Mouse (Mus musculus) A20 (cell line): ENCODE measurements around the gene Vti1a.
A peak's percentile ranks its signal among the peaks of the same experiment; 100 is the strongest.

Experiments used
- DNase-seq: peaks from one replicate; pipeline ENCODE4 v3.0.0-alpha.2; 2011; ENCODE audit warnings: low read depth, low spot score

The Vti1a gene

GRCm38 (mm10) chr19:55461963-55462362 lies 145.9 kb downstream of the Vti1a start:
- DNase-seq: no peak

- DNase-seq: no peak
Measured at GRCm38 (mm10) chr19:55463670-55464069, 147.6 kb downstream of the Vti1a start.

DNA sequence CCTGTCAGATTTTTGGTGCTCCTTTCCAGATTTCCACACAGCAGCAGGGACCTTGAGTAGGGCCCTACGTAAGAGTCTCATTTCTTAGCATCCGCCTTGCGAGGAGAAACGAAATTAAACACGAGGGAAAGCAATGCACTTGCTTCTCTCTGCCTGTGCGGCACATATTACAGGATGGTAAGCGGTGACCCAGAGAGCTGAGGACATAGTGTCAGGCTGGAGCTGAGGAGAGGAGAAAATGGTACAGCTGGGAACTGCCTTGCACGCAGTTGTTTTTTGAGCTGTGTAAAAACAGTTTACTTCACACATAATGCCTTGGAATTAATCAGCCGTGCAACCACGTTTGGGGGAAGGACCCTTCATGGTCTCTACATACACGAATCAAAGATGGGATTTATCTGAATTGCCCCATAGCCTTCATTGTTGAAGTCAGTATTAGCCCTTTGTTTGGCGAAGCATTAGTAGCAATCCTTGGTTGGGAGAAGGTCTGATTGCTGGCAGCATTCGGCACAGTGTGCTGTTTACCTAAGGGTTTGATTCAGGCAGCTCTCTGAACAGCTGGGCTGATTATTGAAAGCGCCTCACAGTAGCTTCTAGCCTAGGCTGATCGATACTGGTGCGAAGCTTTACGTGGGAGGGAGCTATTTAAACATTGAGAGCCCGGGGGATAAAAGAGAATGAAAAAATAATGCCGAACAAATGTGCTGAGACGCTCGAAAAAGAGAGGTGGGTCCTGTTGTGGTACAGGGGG lies 153.4 kb downstream of the Vti1a start:
- DNase-seq: no peak

GRCm38 (mm10) chr19:55472582-55472981 lies 156.5 kb downstream of the Vti1a start:
- DNase-seq: no peak

DNA sequence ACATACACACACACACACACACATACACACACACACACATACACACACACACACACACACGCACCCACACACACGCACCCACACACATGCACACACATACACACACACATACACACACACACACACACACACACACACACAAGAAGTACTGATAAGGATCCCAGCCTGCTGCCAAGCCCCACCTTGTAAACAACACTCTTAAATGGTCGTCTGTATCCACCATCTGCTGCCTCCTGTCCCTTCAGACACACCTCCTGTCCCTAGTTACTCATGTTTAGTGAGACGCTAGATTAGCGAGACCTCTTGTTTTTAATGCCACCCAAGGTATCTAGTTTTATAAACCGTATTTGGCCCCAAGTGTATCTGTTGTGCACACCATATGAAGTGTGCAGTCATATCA lies 158.1 kb downstream of the Vti1a start:
- no peak for DNase-seq

DNA sequence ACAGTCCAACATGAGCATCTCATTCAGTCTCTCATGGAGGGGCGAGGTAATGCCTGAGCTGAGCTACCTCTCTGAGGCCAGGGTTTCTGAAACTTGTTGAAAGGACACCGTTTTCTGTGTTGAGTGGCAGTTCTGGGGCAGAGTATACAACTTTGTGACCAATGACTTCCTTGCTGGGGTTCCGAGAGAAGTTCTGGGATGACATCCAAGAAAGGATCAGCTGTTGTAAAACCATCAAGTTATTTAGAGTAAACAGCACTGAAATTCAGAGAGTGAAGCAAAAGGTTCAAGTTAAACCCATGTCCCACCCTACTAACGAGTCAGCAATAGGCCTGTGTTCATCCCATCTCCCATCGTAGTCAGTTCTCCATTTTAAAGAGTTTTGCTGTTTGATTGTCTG lies 164.4 kb downstream of the Vti1a start:
- DNase-seq: no peak

DNA sequence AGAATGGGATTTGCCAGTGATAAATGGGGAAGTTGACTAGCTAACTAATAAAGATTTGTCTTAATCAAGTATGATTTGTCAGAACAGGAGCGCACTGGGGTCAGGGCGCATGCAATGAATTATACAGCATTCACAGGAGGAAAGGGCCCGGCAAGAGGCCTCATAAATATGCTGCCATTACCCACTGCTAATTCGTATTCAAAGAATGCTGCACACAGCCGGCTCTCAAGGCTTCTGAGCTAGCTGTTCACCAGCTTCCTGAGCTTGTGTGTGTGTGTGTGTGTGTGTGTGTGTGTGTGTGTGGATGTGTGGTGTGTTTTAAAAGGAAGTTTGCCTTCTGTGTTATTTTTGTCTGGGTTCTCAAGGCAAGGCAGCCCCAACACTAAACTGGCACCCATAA lies 165.2 kb downstream of the Vti1a start:
- DNase-seq: no peak

- peak; percentile 8 for DNase-seq
Measured at GRCm38 (mm10) chr19:55483526-55483925, 167.4 kb downstream of the Vti1a start.

DNA sequence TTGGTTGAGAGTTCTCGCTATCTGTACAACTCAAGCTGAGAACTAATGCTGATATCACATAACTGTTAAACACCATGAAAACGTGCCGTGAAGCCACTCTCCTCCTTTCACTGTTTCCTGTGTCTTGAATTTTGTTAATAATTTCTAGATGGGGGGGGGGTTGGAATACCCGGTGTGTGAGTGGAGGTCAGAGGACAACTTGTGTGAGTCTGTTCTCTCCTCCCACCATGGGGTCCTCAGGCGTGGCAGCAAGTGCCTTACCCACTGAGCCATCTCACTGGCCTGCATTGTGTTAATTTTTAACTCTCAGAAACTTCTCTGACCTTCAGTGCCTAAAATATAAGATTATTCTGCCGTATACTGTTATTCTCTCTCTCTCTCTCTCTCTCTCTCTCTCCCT lies 168.5 kb downstream of the Vti1a start:
- DNase-seq: no peak

- no peak for DNase-seq
Measured at GRCm38 (mm10) chr19:55486473-55486872, 170.4 kb downstream of the Vti1a start.

DNA sequence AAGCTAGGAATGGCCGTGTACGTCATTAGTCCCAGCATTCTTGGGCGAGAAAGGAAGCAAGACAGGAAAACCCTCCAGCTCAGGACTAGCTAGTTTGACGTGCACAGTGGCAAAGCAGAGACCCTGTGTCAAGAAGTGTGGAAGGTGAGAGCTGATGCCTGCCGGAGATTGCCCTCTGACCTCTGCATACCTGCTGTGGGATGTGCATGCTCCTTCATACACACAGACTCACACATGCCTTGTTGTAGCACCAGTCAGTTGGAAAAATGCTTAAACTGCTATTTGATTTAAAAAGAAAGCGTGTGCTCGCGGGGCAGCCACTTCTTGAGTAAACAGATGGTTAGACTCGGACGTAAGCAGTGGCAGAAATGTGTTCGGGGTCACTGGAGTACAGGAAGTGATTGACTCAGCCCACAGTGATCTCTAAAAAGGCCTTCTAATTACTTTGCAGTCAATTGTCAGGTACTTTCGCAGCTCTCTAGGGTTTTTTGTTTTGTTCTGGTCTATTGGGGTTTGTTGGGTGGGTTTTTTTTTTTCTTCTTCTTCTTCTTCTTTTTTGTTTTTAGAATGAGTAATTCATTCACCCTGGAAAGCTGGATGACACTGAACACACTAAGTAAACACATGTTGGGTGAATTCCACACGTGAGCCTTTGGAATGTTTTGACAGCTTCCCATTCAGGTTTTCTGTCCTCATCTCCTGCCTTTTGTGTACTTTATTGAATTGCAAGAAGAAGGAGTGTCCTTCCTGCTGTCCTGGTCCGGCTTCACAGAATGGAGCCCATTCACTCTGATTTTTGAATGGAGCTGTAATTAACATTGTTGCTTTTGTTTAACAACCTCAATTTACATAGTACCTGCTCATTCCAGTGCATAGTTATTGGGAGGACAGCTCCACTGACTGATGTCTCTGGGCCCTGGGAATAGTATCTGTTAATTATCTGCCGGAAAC lies 175.3 kb downstream of the Vti1a start:
- no peak for DNase-seq

- no peak for DNase-seq
Measured at GRCm38 (mm10) chr19:55496333-55496732, 180.2 kb downstream of the Vti1a start.

DNA sequence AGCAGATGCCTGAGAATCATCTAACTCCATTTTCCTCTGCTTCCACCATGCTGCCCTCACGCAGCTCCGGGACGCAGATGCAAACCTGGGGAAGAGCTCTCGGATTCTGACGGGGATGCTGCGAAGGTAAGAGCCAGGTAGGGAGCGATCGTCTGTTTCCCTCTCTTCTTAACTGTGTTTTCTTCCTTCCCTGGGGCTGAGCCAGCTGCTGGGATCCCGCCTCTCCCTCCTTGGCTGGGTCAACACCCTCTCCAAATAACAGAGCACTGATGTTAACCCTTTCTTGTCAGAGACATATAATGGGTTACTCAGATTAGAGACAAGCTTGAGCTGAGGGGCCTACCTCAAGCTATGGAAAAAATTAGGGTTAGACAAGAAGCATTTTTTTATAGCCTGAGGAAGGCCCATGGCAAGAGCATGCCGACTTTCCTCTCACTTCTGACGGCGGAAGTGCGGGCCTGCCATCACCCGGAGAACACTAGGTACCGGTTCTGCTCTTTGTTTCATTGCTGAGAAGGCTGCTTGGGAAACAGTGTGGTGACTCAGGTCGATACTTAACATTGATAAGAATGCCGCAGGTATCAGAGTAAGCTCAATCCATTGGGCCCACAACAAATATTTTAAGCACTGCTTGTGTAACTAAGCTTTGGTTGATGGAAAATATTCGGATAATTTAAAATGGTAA lies 183.2 kb downstream of the Vti1a start:
- no peak for DNase-seq

GRCm38 (mm10) chr19:55501985-55502384 lies 185.9 kb downstream of the Vti1a start:
- DNase-seq: no peak

DNA sequence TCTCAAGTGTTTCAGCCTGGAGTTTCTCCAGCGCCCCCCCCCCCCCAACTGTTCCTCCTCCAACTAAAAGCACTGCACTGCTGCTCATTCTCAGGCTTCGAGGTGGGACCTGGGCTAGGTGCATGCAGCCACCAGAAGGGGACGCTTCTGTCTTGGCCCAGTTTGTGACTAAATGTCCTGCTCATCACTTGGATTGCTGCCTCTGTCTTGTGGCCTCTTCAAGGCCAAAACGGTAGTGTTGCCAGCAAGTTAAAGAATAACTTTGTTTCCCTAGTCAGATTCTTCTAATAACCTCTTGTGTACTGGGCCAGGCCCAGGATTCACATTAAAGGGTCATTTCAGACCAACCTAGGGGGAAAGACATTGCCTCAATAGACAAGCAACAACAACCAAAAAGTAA lies 187.7 kb downstream of the Vti1a start:
- DNase-seq: no peak

- DNase-seq: no peak
Measured at GRCm38 (mm10) chr19:55507748-55508147, 191.7 kb downstream of the Vti1a start.

- no peak for DNase-seq
Measured at GRCm38 (mm10) chr19:55508239-55508638, 192.1 kb downstream of the Vti1a start.

- no peak for DNase-seq
Measured at GRCm38 (mm10) chr19:55508965-55509364, 192.9 kb downstream of the Vti1a start.

DNA sequence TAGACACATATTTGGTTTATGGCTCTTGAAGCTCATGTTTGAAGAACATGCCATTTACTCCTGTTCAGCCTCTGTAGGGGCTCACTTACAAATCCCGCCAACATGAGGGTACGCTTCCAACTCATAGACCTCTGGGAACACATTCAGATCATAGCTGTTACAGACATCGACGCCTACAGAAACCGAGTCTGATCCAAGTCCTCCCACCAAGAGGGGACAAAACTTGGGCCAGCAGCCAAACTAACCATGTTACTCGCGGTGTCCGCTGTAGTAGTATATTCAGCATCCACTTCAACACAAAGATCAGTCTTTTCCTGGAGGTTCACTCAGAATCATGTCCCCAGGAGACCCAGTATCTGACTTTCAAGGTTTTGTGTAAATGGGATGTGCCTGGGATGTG lies 193.5 kb downstream of the Vti1a start:
- no peak for DNase-seq

GRCm38 (mm10) chr19:55513941-55514340 lies 197.8 kb downstream of the Vti1a start:
- no peak for DNase-seq

- no peak for DNase-seq
Measured at GRCm38 (mm10) chr19:55520236-55520635, 204.1 kb downstream of the Vti1a start.

DNA sequence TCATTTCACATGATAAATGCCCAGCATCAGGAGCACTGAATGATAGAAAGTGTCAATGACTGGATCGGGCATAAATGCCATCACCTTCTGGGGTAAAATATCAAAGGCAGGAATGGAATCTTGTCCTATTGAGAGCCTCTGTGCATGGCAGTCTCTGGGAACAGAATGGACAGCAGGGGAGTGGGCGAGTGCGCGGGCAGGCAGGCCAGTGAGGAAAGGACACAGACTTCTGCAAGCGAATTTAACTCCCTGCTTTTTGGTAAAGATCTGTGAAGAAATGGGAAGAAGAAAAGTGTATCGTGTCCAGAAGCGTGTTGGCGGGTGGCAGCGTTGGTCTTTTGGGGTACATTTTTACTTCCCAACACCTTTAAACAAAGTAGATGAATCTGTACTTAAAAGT lies 207.2 kb downstream of the Vti1a start:
- no peak for DNase-seq
